Mouse (Mus musculus) kidney, adult 2 months (tissue): ENCODE results near the gene Prkg1.

Experiments
- CTCF ChIP-seq: fragments of 200-500 bp; conservative IDR thresholded peaks from 2 replicates; pipeline ENCODE4 v1.5.1; 2011; ENCODE audit warnings: low read depth, mild to moderate bottlenecking, control low read depth, low read length, moderate library complexity, mixed read lengths; ENCODE audit not compliant: insufficient read depth, insufficient read length
- POLR2A ChIP-seq: fragments of 200-500 bp; IDR thresholded peaks from one replicate; pipeline ENCODE4 v1.6.1; 2011; ENCODE audit warnings: low read depth, low read length, control low read depth

- no peak for TF ChIP-seq CTCF
- no peak for TF ChIP-seq POLR2A
These were observed 460.1 kb downstream of the Prkg1 start for GRCm38 (mm10) chr19:31304760-31305159.
